Mouse (Mus musculus): Measurements from ENCODE around the gene Pip5k1b.

Gene Pip5k1b

DNA sequence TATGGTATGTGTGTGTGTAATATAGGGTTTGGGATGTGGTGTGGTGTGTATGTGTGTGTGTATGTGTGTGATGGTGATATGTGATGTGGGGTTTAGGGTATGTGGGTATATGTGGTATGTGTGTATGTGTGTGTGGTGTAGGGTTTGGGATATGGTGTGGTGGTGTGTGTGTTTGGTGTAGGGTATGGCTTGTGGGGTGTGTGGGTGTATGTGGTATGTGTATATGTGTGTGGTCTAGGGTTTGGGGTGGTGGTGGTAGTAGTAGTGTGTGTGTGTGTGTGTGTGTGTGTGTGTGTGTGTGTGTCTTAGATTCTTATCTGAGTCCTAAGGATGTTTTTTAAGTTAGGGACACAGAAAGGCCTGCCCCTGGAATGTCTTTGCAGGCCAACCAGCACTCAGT is 37.3 kb downstream of the Pip5k1b start:
- DNase-seq (ENCODE audit: low spot score in 2 of 2) = no peak

- DNase-seq (ENCODE audit: low spot score in 2 of 2) = no peak
These were observed 38.6 kb downstream of the Pip5k1b start for GRCm38 (mm10) chr19:24517057-24517456.

GRCm38 (mm10) chr19:24515941-24516340 is 39.7 kb downstream of the Pip5k1b start:
- DNase-seq (ENCODE audit: low spot score in 2 of 2) = no peak

DNA sequence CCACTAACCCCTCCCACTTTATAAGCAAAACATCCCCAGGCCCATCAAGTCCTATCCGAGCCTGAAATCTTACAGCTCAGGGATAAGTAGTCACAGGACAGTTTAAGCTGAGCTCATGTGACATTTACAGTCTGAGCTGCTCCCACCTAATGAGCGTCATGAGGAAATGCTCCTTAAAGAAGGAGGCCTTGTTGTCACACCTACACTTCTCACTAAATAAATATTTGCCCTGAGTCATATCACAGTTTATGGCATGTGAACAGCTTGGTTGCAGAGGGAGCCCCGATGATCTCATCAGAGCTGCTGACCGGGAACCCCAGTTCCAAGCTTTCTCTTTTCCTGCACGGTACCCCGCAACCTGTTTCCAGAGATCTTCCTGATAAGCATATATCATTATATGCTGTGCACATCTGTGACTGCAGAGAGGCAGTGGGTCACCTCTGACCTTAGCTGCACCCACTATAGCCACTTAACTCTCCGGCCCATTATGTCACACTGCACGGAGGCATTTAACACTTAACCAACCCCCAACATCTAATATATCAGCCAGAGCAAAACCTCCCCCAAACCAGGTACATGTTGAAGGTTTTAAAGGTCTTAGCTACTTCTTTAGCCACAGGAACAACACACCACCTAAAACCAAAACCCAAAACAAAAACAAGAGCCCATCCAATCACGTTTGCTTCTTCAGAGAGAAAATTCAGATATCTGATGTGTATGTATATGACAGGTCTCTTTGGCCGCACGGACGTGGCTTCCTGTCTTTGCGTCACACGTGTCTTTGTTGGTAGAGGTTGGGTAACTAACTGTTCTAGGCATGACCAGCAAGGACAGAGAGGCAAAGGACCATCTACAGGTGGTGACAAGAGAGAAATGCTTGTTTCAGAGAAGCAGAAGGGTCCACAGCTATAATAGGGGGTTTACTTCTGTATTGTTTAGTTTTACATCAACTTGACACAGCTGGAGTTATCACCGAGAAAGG is 40.7 kb downstream of the Pip5k1b start:
- no peak for DNase-seq (ENCODE audit: low spot score in 2 of 2)

GRCm38 (mm10) chr19:24513105-24513843 is 42.4 kb downstream of the Pip5k1b start:
- DNase-seq (ENCODE audit: low spot score in 2 of 2) = no peak

GRCm38 (mm10) chr19:24511939-24512338 is 43.7 kb downstream of the Pip5k1b start:
- DNase-seq (ENCODE audit: low spot score in 2 of 2) = no peak

GRCm38 (mm10) chr19:24509391-24509790 is 46.3 kb downstream of the Pip5k1b start:
- DNase-seq (ENCODE audit: low spot score in 2 of 2) = no peak

- no peak for DNase-seq (ENCODE audit: low spot score in 2 of 2)
These were observed 47.4 kb downstream of the Pip5k1b start for GRCm38 (mm10) chr19:24508087-24508767.

- DNase-seq (ENCODE audit: low spot score in 2 of 2) = no peak
These were observed 52.8 kb downstream of the Pip5k1b start for GRCm38 (mm10) chr19:24502736-24503421.

DNA sequence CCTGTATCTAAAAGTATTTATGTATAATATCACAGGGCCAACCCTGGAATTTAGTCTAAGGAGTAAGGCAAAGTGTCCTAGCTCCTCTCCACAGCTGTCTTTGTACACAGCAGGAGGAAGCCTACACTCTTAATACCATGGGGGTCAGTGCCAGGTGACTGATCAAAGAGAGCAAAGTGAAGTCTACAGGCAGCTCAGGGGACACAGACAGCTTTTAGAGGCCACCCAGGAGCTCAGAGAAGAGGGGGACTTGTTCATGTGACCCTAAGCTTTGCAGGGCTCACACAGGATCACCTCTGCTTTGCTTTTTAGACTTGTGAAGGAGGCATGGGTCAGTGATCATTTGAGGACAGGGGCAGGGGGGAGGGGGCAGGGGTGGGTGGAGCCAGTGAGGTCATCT is 54.1 kb downstream of the Pip5k1b start:
- DNase-seq (ENCODE audit: low spot score in 2 of 2) = no peak

GRCm38 (mm10) chr19:24500431-24500830 is 55.2 kb downstream of the Pip5k1b start:
- no peak for DNase-seq (ENCODE audit: low spot score in 2 of 2)

DNA sequence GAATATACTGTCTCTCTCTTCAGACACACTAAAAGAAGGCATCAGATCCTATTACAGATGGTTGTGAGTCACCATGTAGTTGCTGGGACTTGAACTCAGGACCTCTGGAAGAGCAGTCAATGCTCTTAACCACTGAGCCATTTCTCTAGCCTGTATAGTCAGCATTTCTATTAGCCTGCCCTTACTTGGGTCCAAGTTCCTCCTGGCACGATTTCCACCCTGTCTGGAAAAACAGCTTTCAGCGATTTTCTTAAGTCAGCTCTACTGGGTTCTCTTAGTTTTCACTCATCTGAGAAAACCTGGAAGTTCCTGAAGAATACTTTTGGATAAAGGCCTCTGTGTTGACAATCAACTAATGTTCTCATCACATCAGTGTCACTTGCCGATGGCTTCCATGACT is 56.4 kb downstream of the Pip5k1b start:
- no peak for DNase-seq (ENCODE audit: low spot score in 2 of 2)

GRCm38 (mm10) chr19:24493887-24494286 is 61.8 kb downstream of the Pip5k1b start:
- DNase-seq (ENCODE audit: low spot score in 2 of 2) = no peak

DNA sequence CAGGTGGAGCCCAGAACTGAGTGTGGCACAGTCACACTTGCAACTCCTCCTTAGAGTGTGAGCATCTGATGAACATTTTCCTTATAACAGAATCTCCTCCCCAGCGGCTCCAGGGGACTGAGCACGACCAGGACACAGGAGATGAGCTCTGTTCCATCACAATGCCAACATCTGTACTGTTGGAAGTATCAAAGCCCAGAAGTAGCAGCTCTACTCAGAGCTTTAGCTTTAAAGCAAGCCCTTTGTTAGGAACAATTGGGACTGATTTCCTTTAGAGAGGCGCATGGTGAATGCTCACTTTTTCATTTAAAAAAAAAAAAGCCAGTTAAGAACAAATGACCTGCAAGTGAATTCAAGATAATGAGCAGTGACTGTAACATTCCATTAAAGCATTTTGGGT is 63.8 kb downstream of the Pip5k1b start:
- DNase-seq (ENCODE audit: low spot score in 2 of 2) = no peak

- no peak for DNase-seq (ENCODE audit: low spot score in 2 of 2)
These were observed 65.4 kb downstream of the Pip5k1b start for GRCm38 (mm10) chr19:24490275-24490674.

DNA sequence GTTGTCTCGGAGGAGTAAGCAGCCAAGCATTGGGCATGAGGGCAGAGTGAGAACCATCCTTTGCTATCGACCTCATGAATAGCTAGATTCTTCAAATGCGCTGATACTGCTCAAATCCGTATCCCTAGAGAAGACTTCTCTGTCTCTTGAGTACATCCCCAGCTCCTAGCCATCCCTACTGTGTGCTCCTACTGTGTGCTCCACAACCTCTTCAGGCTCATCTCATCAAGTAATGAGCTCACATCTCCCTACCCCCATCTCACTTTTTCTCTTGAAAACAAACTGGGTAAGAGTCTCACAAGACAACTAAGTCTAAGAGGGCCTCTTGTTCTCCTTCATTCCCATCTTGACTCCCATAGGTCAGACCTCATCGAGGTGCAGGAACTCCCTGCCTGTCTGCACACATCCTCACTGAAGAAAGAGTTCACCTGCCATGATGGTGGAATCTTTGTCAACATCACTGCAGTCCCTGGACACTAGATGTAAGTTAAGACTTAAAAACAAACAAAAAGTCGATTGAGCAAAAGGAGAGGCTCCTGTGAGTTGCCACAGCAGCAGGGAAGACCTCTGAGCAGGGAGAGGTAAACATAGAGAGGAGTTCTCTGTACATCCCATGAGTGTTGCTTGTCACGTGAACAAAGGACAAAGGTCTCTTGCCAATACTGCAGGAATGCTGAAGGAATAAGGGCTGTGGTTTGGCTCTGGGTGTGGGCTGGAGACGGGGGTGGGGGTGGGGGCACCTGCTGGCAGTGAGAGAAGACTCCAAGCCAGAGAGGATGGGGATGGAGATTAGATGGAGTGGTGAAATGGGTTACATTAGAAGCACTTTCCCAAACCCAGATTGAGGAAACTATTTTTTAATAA is 69.0 kb downstream of the Pip5k1b start:
- DNase-seq (ENCODE audit: low spot score in 2 of 2) = no peak

- DNase-seq (ENCODE audit: low spot score in 2 of 2) = no peak
These were observed 71.0 kb downstream of the Pip5k1b start for GRCm38 (mm10) chr19:24484612-24485194.

- DNase-seq (ENCODE audit: low spot score in 2 of 2) = no peak
These were observed 74.8 kb downstream of the Pip5k1b start for GRCm38 (mm10) chr19:24480916-24481315.

- DNase-seq (ENCODE audit: low spot score in 2 of 2) = peak; percentile 76 to 88
These were observed 78.5 kb downstream of the Pip5k1b start, which contains the start of gene Fam122a for GRCm38 (mm10) chr19:24476929-24477882. TSS of gene Fam122a (minus strand) at chr19:24477356.

Data from left cerebral cortex, adult 9 months (tissue).